Mouse (Mus musculus): ENCODE results near the gene Noc2l.

Gene Noc2l

GRCm38 (mm10) chr4:156203001-156203412, 32.8 kb upstream of the Noc2l start, which contains the start of gene AW011738:
TSS of gene AW011738 (plus strand) at chr4:156203304.
- no peaks in the 10 kb centered on the region for H3K36me3 ChIP-seq (ENCODE audit: control insufficient read depth, insufficient read depth, low read length, poor library complexity, severe bottlenecking)
- peak; percentile 85 for DNase-seq (ENCODE audit: low read depth, low spot score)
- no peaks in the 10 kb centered on the region for H3K27me3 ChIP-seq (ENCODE audit: control insufficient read depth, insufficient read depth, low read length, poor library complexity, severe bottlenecking)

- H3K36me3 ChIP-seq (ENCODE audit: control insufficient read depth, insufficient read depth, low read length, poor library complexity, severe bottlenecking): no peaks in the 10 kb centered on the region
- DNase-seq (ENCODE audit: low read depth, low spot score): peak; percentile 32
- no peaks in the 10 kb centered on the region for H3K27me3 ChIP-seq (ENCODE audit: control insufficient read depth, insufficient read depth, low read length, poor library complexity, severe bottlenecking)
Observed at GRCm38 (mm10) chr4:156203413-156204131, 32.2 kb upstream of the Noc2l start.

- DNase-seq (ENCODE audit: low read depth, low spot score): no peak
- Histone ChIP-seq H3K36me3 (ENCODE audit: control insufficient read depth, insufficient read depth, low read length, poor library complexity, severe bottlenecking) (no peaks in the 10 kb centered on the region), H3K27me3 (ENCODE audit: control insufficient read depth, insufficient read depth, low read length, poor library complexity, severe bottlenecking) (no peaks in the 10 kb centered on the region)
Observed at GRCm38 (mm10) chr4:156208872-156209271, 26.9 kb upstream of the Noc2l start.

- Histone ChIP-seq H3K36me3 (ENCODE audit: control insufficient read depth, insufficient read depth, low read length, poor library complexity, severe bottlenecking) (no peaks in the 10 kb centered on the region), H3K27me3 (ENCODE audit: control insufficient read depth, insufficient read depth, low read length, poor library complexity, severe bottlenecking) (no peaks in the 10 kb centered on the region)
- DNase-seq (ENCODE audit: low read depth, low spot score): no peak
Observed at GRCm38 (mm10) chr4:156209963-156210635, 25.7 kb upstream of the Noc2l start.

GRCm38 (mm10) chr4:156213134-156213533, 22.7 kb upstream of the Noc2l start:
- H3K27me3 ChIP-seq (ENCODE audit: control insufficient read depth, insufficient read depth, low read length, poor library complexity, severe bottlenecking): no peaks in the 10 kb centered on the region
- DNase-seq (ENCODE audit: low read depth, low spot score): no peak

GRCm38 (mm10) chr4:156215649-156216048, 20.2 kb upstream of the Noc2l start, which contains the start of gene Perm1:
TSS of gene Perm1 (plus strand) at chr4:156215868.
- Histone ChIP-seq H3K27me3 (ENCODE audit: control insufficient read depth, insufficient read depth, low read length, poor library complexity, severe bottlenecking) (no peaks in the 10 kb centered on the region), H3K36me3 (ENCODE audit: control insufficient read depth, insufficient read depth, low read length, poor library complexity, severe bottlenecking) (no peaks in the 10 kb centered on the region)
- peak; percentile 19 for DNase-seq (ENCODE audit: low read depth, low spot score)

More at GRCm38 (mm10) chr4:156213134-156213533, 22.7 kb upstream of the Noc2l start:
- no peaks in the 10 kb centered on the region for H3K36me3 ChIP-seq (ENCODE audit: control insufficient read depth, insufficient read depth, low read length, poor library complexity, severe bottlenecking)

GRCm38 (mm10) chr4:156216196-156216595, 19.6 kb upstream of the Noc2l start:
- Histone ChIP-seq H3K27me3 (ENCODE audit: control insufficient read depth, insufficient read depth, low read length, poor library complexity, severe bottlenecking) (no peaks in the 10 kb centered on the region), H3K36me3 (ENCODE audit: control insufficient read depth, insufficient read depth, low read length, poor library complexity, severe bottlenecking) (no peaks in the 10 kb centered on the region)
- DNase-seq (ENCODE audit: low read depth, low spot score): no peak

GRCm38 (mm10) chr4:156217022-156217669, 18.7 kb upstream of the Noc2l start:
- H3K36me3 ChIP-seq (ENCODE audit: control insufficient read depth, insufficient read depth, low read length, poor library complexity, severe bottlenecking): no peaks in the 10 kb centered on the region
- no peak for DNase-seq (ENCODE audit: low read depth, low spot score)
- no peaks in the 10 kb centered on the region for H3K27me3 ChIP-seq (ENCODE audit: control insufficient read depth, insufficient read depth, low read length, poor library complexity, severe bottlenecking)

- DNase-seq (ENCODE audit: low read depth, low spot score): no peak
- no peaks in the 10 kb centered on the region for H3K27me3 ChIP-seq (ENCODE audit: control insufficient read depth, insufficient read depth, low read length, poor library complexity, severe bottlenecking)
- no peaks in the 10 kb centered on the region for H3K36me3 ChIP-seq (ENCODE audit: control insufficient read depth, insufficient read depth, low read length, poor library complexity, severe bottlenecking)
Observed at GRCm38 (mm10) chr4:156217838-156218237, 18.0 kb upstream of the Noc2l start.

GRCm38 (mm10) chr4:156219936-156220335, 15.9 kb upstream of the Noc2l start:
- no peak for DNase-seq (ENCODE audit: low read depth, low spot score)
- Histone ChIP-seq H3K27me3 (ENCODE audit: control insufficient read depth, insufficient read depth, low read length, poor library complexity, severe bottlenecking) (no peaks in the 10 kb centered on the region), H3K36me3 (ENCODE audit: control insufficient read depth, insufficient read depth, low read length, poor library complexity, severe bottlenecking) (no peaks in the 10 kb centered on the region)

- no peaks in the 10 kb centered on the region for H3K27me3 ChIP-seq (ENCODE audit: control insufficient read depth, insufficient read depth, low read length, poor library complexity, severe bottlenecking)
- no peaks in the 10 kb centered on the region for H3K36me3 ChIP-seq (ENCODE audit: control insufficient read depth, insufficient read depth, low read length, poor library complexity, severe bottlenecking)
- DNase-seq (ENCODE audit: low read depth, low spot score): no peak
Observed at GRCm38 (mm10) chr4:156224276-156224675, 11.5 kb upstream of the Noc2l start.

- no peaks in the 10 kb centered on the region for H3K27me3 ChIP-seq (ENCODE audit: control insufficient read depth, insufficient read depth, low read length, poor library complexity, severe bottlenecking)
- no peak for DNase-seq (ENCODE audit: low read depth, low spot score)
Observed at GRCm38 (mm10) chr4:156227752-156228392, 7.9 kb upstream of the Noc2l start.

GRCm38 (mm10) chr4:156228393-156229024, 7.3 kb upstream of the Noc2l start:
- no peaks in the 10 kb centered on the region for H3K27me3 ChIP-seq (ENCODE audit: control insufficient read depth, insufficient read depth, low read length, poor library complexity, severe bottlenecking)
- H3K36me3 ChIP-seq (ENCODE audit: control insufficient read depth, insufficient read depth, low read length, poor library complexity, severe bottlenecking): peaks cover 6% of the 10 kb centered on the region
- DNase-seq (ENCODE audit: low read depth, low spot score): no peak

More at GRCm38 (mm10) chr4:156227752-156228392, 7.9 kb upstream of the Noc2l start:
- H3K36me3 ChIP-seq (ENCODE audit: control insufficient read depth, insufficient read depth, low read length, poor library complexity, severe bottlenecking): peaks cover 6% of the 10 kb centered on the region

- no peaks in the 10 kb centered on the region for H3K27me3 ChIP-seq (ENCODE audit: control insufficient read depth, insufficient read depth, low read length, poor library complexity, severe bottlenecking)
- DNase-seq (ENCODE audit: low read depth, low spot score): no peak
- peaks cover 6% of the 10 kb centered on the region for H3K36me3 ChIP-seq (ENCODE audit: control insufficient read depth, insufficient read depth, low read length, poor library complexity, severe bottlenecking)
Observed at GRCm38 (mm10) chr4:156234021-156234501, 1.7 kb upstream of the Noc2l start.
